Mouse (Mus musculus) intestine, embryonic 15.5 days (tissue): ENCODE measurements at regions not wholly inside any gene's neighbourhood (a gene's known extent, or its start where the extent isn't known, plus 50 kb on each side); places are given as distances from the start of the nearest gene placed in this dataset.
A peak's percentile ranks its signal among the peaks of the same experiment; 100 is the strongest.
"Not testable (repeated sequence)": the region's sequence is repeated elsewhere in the genome, so short reads cannot be mapped to it uniquely, and the experiment has no call there.

Experiments used
- ATAC-seq: fragments of 200-750 bp; cut with Nextera tagmentation; 2 replicates; pipeline ENCODE4 v1.8.0; 2017; ENCODE audit warnings: moderate TSS enrichment, moderate library complexity
- H3K27ac ChIP-seq: fragments of 300-500 bp; sonication (generic); 2 replicates; pipeline ENCODE4 v1.5.1; 2015; ENCODE audit warnings: mild to moderate bottlenecking, inconsistent platforms
- H3K27me3 ChIP-seq: fragments of 300-500 bp; sonication (generic); replicated peaks from 2 replicates; pipeline ENCODE4 v1.6.1; 2015; ENCODE audit warnings: inconsistent platforms
- H3K36me3 ChIP-seq: fragments of 300-500 bp; sonication (generic); 2 replicates; pipeline ENCODE4 v1.6.1; 2015; ENCODE audit warnings: inconsistent platforms
- H3K4me1 ChIP-seq: fragments of 300-500 bp; sonication (generic); replicated peaks from 2 replicates; pipeline ENCODE4 v1.6.1; 2015; ENCODE audit warnings: inconsistent platforms
- H3K4me2 ChIP-seq: fragments of 300-500 bp; sonication (generic); replicated peaks from 2 replicates; pipeline ENCODE4 v1.6.1; 2015; ENCODE audit warnings: mild to moderate bottlenecking, inconsistent platforms
- H3K4me3 ChIP-seq: fragments of 300-500 bp; sonication (generic); replicated peaks from 2 replicates; pipeline ENCODE4 v1.5.1; 2015; ENCODE audit warnings: inconsistent platforms
- H3K9ac ChIP-seq: fragments of 300-500 bp; sonication (generic); 2 replicates; pipeline ENCODE4 v1.6.1; 2015; ENCODE audit warnings: inconsistent platforms
- H3K9me3 ChIP-seq: fragments of 300-500 bp; sonication (generic); 2 replicates; pipeline ENCODE4 v1.6.1; 2016; ENCODE audit warnings: inconsistent platforms
- WGBS: fragments of 180-500 bp; shearing (Covaris S2); methylation state at CpG from one replicate; pipeline ENCODE4 v1.1.7; 2015; 5-methylcytosine and 5-hydroxymethylcytosine counted together

GRCm38 (mm10) chr12:8435651-8436348 is 64.0 kb downstream of the Rhob start:
- not testable (repeated sequence) for ATAC-seq

GRCm38 (mm10) chr12:8428228-8428990 is 71.4 kb downstream of the Rhob start:
- Histone ChIP-seq H3K4me2 (no peak overlapping the region), H3K9me3 (no peaks in the 10 kb centered on the region), H3K9ac (no peak overlapping the region), H3K4me3 (no peak overlapping the region), H3K4me1 (peaks cover 10% of the 10 kb centered on the region), H3K27me3 (no peaks in the 10 kb centered on the region), H3K27ac (no peak overlapping the region), H3K36me3 (no peaks in the 10 kb centered on the region)
- 65% methylated on average over 5 of the region's 5 CpGs for WGBS
- ATAC-seq = no peak

More at GRCm38 (mm10) chr12:8435651-8436348, 64.0 kb downstream of the Rhob start:
- not testable (repeated sequence) for H3K4me2 ChIP-seq, H3K27ac ChIP-seq, H3K36me3 ChIP-seq, H3K4me3 ChIP-seq, H3K9ac ChIP-seq, H3K9me3 ChIP-seq, H3K27me3 ChIP-seq
- peaks cover 24% of the 10 kb centered on the region for H3K4me1 ChIP-seq
- 76% methylated on average over 3 of the region's 3 CpGs for WGBS

GRCm38 (mm10) chr12:8424515-8424914 is 75.3 kb downstream of the Rhob start:
- no peaks in the 10 kb centered on the region for H3K9me3 ChIP-seq
- H3K4me1 ChIP-seq = no peaks in the 10 kb centered on the region
- WGBS = 88% methylated on average over 6 of the region's 6 CpGs
- ATAC-seq = no peak
- no peak overlapping the region for H3K4me2 ChIP-seq
- H3K27me3 ChIP-seq = no peaks in the 10 kb centered on the region
- no peaks in the 10 kb centered on the region for H3K36me3 ChIP-seq
- H3K4me3 ChIP-seq = no peak overlapping the region
- H3K27ac ChIP-seq = no peak overlapping the region
- no peak overlapping the region for H3K9ac ChIP-seq

GRCm38 (mm10) chr12:8422676-8423075 is 77.1 kb downstream of the Rhob start:
- no peaks in the 10 kb centered on the region for H3K9me3 ChIP-seq
- H3K9ac ChIP-seq = no peak overlapping the region
- no peaks in the 10 kb centered on the region for H3K4me1 ChIP-seq
- no peak for ATAC-seq
- no peak overlapping the region for H3K27ac ChIP-seq
- H3K36me3 ChIP-seq = no peaks in the 10 kb centered on the region
- no peak overlapping the region for H3K4me2 ChIP-seq
- H3K27me3 ChIP-seq = no peaks in the 10 kb centered on the region
- no peak overlapping the region for H3K4me3 ChIP-seq
- 62% methylated on average over 5 of the region's 5 CpGs for WGBS

- Histone ChIP-seq H3K9ac (no peak overlapping the region), H3K36me3 (no peaks in the 10 kb centered on the region), H3K4me2 (no peak overlapping the region), H3K27ac (no peak overlapping the region), H3K4me3 (no peak overlapping the region), H3K4me1 (no peaks in the 10 kb centered on the region), H3K9me3 (no peaks in the 10 kb centered on the region), H3K27me3 (no peaks in the 10 kb centered on the region)
- WGBS = 71% methylated on average over 3 of the region's 3 CpGs
- ATAC-seq = no peak
These were observed 78.6 kb downstream of the Rhob start for GRCm38 (mm10) chr12:8421271-8421567.

- Histone ChIP-seq H3K4me3 (no peak overlapping the region), H3K27ac (no peak overlapping the region), H3K4me1 (no peaks in the 10 kb centered on the region), H3K27me3 (no peaks in the 10 kb centered on the region), H3K9ac (no peak overlapping the region), H3K36me3 (no peaks in the 10 kb centered on the region), H3K4me2 (no peak overlapping the region), H3K9me3 (no peaks in the 10 kb centered on the region)
- WGBS = 69% methylated on average over 9 of the region's 9 CpGs
- ATAC-seq = peak; percentile 25; the same call in 1 of the 2 replicates
These were observed 79.1 kb downstream of the Rhob start for GRCm38 (mm10) chr12:8420511-8421270.

GRCm38 (mm10) chr12:8418890-8419289 is 80.9 kb downstream of the Rhob start:
- WGBS = 66% methylated on average over 5 of the region's 5 CpGs
- Histone ChIP-seq H3K9ac (no peak overlapping the region), H3K9me3 (no peaks in the 10 kb centered on the region), H3K27ac (no peak overlapping the region), H3K4me1 (no peaks in the 10 kb centered on the region), H3K36me3 (no peaks in the 10 kb centered on the region), H3K4me2 (no peak overlapping the region), H3K27me3 (no peaks in the 10 kb centered on the region), H3K4me3 (no peak overlapping the region)
- no peak for ATAC-seq

GRCm38 (mm10) chr12:8417127-8417790 is 82.5 kb downstream of the Rhob start:
- Histone ChIP-seq H3K36me3 (no peaks in the 10 kb centered on the region), H3K4me1 (no peaks in the 10 kb centered on the region), H3K9ac (no peak overlapping the region), H3K27ac (no peak overlapping the region), H3K4me3 (no peak overlapping the region), H3K9me3 (no peaks in the 10 kb centered on the region), H3K4me2 (no peak overlapping the region), H3K27me3 (no peaks in the 10 kb centered on the region)
- WGBS = 66% methylated on average over 8 of the region's 8 CpGs
- no peak for ATAC-seq

GRCm38 (mm10) chr12:8412125-8412524 is 87.7 kb downstream of the Rhob start:
- no peak for ATAC-seq
- 97% methylated on average over 2 of the region's 2 CpGs for WGBS
- Histone ChIP-seq H3K9ac (no peak overlapping the region), H3K4me1 (peaks cover 9% of the 10 kb centered on the region; the same call in 1 of the 2 replicates), H3K4me2 (no peak overlapping the region), H3K36me3 (no peaks in the 10 kb centered on the region), H3K27me3 (no peaks in the 10 kb centered on the region), H3K4me3 (no peak overlapping the region), H3K9me3 (no peaks in the 10 kb centered on the region), H3K27ac (no peak overlapping the region)

GRCm38 (mm10) chr12:8410410-8411341 is 89.1 kb downstream of the Rhob start:
- Histone ChIP-seq H3K27ac (no peak overlapping the region), H3K4me1 (peaks cover 9% of the 10 kb centered on the region; the same call in 1 of the 2 replicates), H3K9ac (no peak overlapping the region), H3K9me3 (no peaks in the 10 kb centered on the region), H3K4me2 (no peak overlapping the region), H3K27me3 (no peaks in the 10 kb centered on the region), H3K4me3 (no peak overlapping the region), H3K36me3 (no peaks in the 10 kb centered on the region)
- 56% methylated on average over 24 of the region's 24 CpGs for WGBS
- ATAC-seq = no peak

GRCm38 (mm10) chr12:8402084-8402483 is 88.9 kb downstream of the Hs1bp3 start:
- Histone ChIP-seq H3K9me3 (no peaks in the 10 kb centered on the region), H3K27ac (no peak overlapping the region)
- ATAC-seq = peak; percentile 87

More at GRCm38 (mm10) chr12:8402084-8402483, 88.9 kb downstream of the Hs1bp3 start:
- Histone ChIP-seq H3K4me2 (no peak overlapping the region), H3K9ac (no peak overlapping the region), H3K27me3 (no peaks in the 10 kb centered on the region), H3K4me3 (no peak overlapping the region), H3K4me1 (peaks cover 5% of the 10 kb centered on the region; the same call in 1 of the 2 replicates), H3K36me3 (no peaks in the 10 kb centered on the region)
- WGBS = 29% methylated on average over 5 of the region's 5 CpGs
